Mouse (Mus musculus): ENCODE data around the gene Gm10577.

Gene Gm10577

GRCm38 (mm10) chr4:101020596-101020995 is at the start of gene Gm10577:
Gene Gm10577, minus strand, starts transcription at chr4:101020696.
- DNase-seq (ENCODE audit: low read depth) = no peak

- DNase-seq (ENCODE audit: low read depth) = no peak
Observed at GRCm38 (mm10) chr4:101069154-101069971, 48.9 kb upstream of the Gm10577 start.

GRCm38 (mm10) chr4:101068786-101069153 is 48.3 kb upstream of the Gm10577 start, which contains the start of gene Raver2:
Gene Raver2, plus strand, starts transcription at chr4:101068983.
- DNase-seq (ENCODE audit: low read depth) = no peak

- no peak for DNase-seq (ENCODE audit: low read depth)
Observed at GRCm38 (mm10) chr4:101066401-101066800, 45.9 kb upstream of the Gm10577 start.

GRCm38 (mm10) chr4:101062146-101062545 is 41.6 kb upstream of the Gm10577 start:
- no peak for DNase-seq (ENCODE audit: low read depth)

GRCm38 (mm10) chr4:101046576-101046975 is 26.1 kb upstream of the Gm10577 start:
- DNase-seq (ENCODE audit: low read depth) = no peak

GRCm38 (mm10) chr4:101044149-101044548 is 23.7 kb upstream of the Gm10577 start:
- DNase-seq (ENCODE audit: low read depth) = no peak

- no peak for DNase-seq (ENCODE audit: low read depth)
Observed at GRCm38 (mm10) chr4:101043691-101044090, 23.2 kb upstream of the Gm10577 start.

- no peak for DNase-seq (ENCODE audit: low read depth)
Observed at GRCm38 (mm10) chr4:101037156-101037555, 16.7 kb upstream of the Gm10577 start.

- no peak for DNase-seq (ENCODE audit: low read depth)
Observed at GRCm38 (mm10) chr4:101035131-101035530, 14.6 kb upstream of the Gm10577 start.

- no peak for DNase-seq (ENCODE audit: low read depth)
Observed at GRCm38 (mm10) chr4:101033047-101033446, 12.6 kb upstream of the Gm10577 start.

GRCm38 (mm10) chr4:101027852-101028411 is 7.4 kb upstream of the Gm10577 start:
- no peak for DNase-seq (ENCODE audit: low read depth)

GRCm38 (mm10) chr4:101026995-101027394 is 6.5 kb upstream of the Gm10577 start:
- no peak for DNase-seq (ENCODE audit: low read depth)

GRCm38 (mm10) chr4:101026566-101026965 is 6.1 kb upstream of the Gm10577 start:
- DNase-seq (ENCODE audit: low read depth) = no peak

- DNase-seq (ENCODE audit: low read depth) = no peak
Observed at GRCm38 (mm10) chr4:101017806-101018205, 2.7 kb downstream of the Gm10577 start.

GRCm38 (mm10) chr4:101009092-101009491 is 11.4 kb downstream of the Gm10577 start:
- no peak for DNase-seq (ENCODE audit: low read depth)

- DNase-seq (ENCODE audit: low read depth) = no peak
Observed at GRCm38 (mm10) chr4:101008362-101008769, 12.1 kb downstream of the Gm10577 start.

- no peak for DNase-seq (ENCODE audit: low read depth)
Observed at GRCm38 (mm10) chr4:101002961-101003360, 17.5 kb downstream of the Gm10577 start.

- no peak for DNase-seq (ENCODE audit: low read depth)
Observed at GRCm38 (mm10) chr4:101001073-101001472, 19.4 kb downstream of the Gm10577 start.

- DNase-seq (ENCODE audit: low read depth) = no peak
Observed at GRCm38 (mm10) chr4:101000622-101001021, 19.9 kb downstream of the Gm10577 start.

GRCm38 (mm10) chr4:100998906-100999305 is 21.6 kb downstream of the Gm10577 start:
- no peak for DNase-seq (ENCODE audit: low read depth)

GRCm38 (mm10) chr4:100998145-100998544 is 22.4 kb downstream of the Gm10577 start:
- peak; percentile 56 for DNase-seq (ENCODE audit: low read depth)

GRCm38 (mm10) chr4:100996060-100996651 is 24.3 kb downstream of the Gm10577 start:
- no peak for DNase-seq (ENCODE audit: low read depth)
